Mouse (Mus musculus) G1E (cell line): ENCODE data around the gene 4930519G04Rik.

Experiments
- CTCF ChIP-seq: IDR thresholded peaks from 2 replicates; pipeline ENCODE4 v1.5.1; 2012; ENCODE audit warnings: low read depth, low read length, inconsistent platforms, mixed read lengths
- GATA1 ChIP-seq: IDR thresholded peaks from 2 replicates; pipeline ENCODE4 v1.6.1; 2012; ENCODE audit warnings: borderline replicate concordance, low read length, inconsistent platforms, mixed read lengths
- TAL1 ChIP-seq: conservative IDR thresholded peaks from 2 replicates; pipeline ENCODE4 v1.6.1; 2012; ENCODE audit warnings: low read depth, low read length, inconsistent platforms, mixed read lengths

DNA sequence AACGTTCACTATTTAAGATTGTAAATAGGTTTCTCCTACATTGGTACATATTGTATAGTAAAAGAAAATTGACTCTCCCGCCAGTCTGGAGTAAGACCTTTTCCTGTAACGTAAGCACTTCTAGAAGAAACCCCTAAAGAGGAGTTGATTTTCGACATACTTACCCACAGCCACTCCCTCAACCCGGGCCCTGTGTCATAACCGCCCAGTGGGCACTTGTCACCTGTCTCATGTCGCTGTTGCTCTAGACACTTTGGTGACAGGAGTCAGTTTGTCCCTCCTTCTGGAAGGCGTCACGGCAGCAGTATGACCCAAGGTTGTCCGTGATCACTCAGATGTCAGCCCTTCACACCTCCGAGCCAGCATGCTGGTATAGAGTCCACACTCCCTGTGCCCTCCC lies 29.6 kb downstream of the 4930519G04Rik start:
- no peak for TF ChIP-seq CTCF
- TF ChIP-seq GATA1 = no peak
- no peak for TF ChIP-seq TAL1
